Mouse (Mus musculus): ENCODE measurements around the gene 9530053A07Rik. TPM values are rescaled to one million over a fixed set of nuclear protein-coding genes. Genes with fewer than 3 reads are reported as not detected.
"Not testable (repeated sequence)": the region's sequence is repeated elsewhere in the genome, so short reads cannot be mapped to it uniquely, and the experiment has no call there.

Gene 9530053A07Rik
- 0.05 and 0.06 TPM in 2 replicates for polyA plus RNA-seq (2016; fragmentation: Nextera tagmentation; extraction: Ambion mirVana)

DNA sequence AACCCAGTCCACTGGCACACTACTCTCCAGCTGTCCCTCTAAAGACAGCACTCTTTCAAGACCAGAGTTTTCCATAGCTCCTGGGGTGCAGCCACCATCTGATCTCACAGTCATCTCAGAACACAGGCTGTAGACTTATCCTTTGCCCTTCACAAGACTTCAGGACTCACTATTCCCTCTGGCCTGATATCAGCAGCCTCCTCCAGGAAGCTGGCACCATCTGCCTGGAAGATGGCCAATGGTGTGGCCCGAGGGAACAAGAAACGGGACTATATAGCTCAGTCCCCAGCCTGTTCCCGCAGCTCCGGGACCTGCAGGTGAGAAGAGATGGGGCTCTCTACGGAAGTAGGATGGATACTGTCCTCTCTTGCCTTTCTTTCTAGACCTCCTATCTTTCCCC lies at the start of gene 9530053A07Rik:
9530053A07Rik (plus strand) TSS at position 301 of the 400 bp plus-strand sequence.
- Histone ChIP-seq H3K27ac (no peak within 1 kb of the TSS), H3K27me3 (ENCODE audit: insufficient read depth, poor library complexity, severe bottlenecking) (no peaks in the 10 kb centered on the region), H3K4me1 (no peaks in the 10 kb centered on the region), H3K36me3 (no peaks in the 10 kb centered on the region), H3K4me3 (no peak within 1 kb of the TSS), H3K9me3 (no peaks in the 10 kb centered on the region)
- DNase-seq (ENCODE audit: low spot score): no peak
- 75% methylated on average over 5 of the region's 5 CpGs for WGBS

DNA sequence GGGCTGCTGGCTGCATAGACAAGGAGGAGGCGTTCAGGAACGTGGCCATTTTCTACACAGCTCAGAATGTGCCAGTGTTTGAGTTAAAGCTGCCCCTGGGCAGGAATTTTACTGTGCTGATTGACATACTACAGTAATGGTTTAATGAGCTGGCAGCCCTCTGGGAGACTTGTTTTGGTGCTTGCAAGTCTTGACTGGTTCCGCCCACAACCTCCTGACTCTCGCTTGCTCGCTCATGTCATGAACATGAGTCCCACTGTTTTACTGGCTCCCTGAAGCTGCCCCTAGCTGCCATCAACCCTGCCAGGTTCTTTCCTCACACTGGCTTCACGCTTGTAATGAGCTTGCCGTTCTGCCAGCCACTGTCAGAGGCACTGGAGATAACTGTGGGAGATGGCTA lies 45.1 kb upstream of the 9530053A07Rik start:
- no peaks in the 10 kb centered on the region for H3K4me1 ChIP-seq
- 67% methylated on average over 7 of the region's 7 CpGs for WGBS
- H3K4me3 ChIP-seq: no peak overlapping the region
- no peak overlapping the region for H3K27ac ChIP-seq
- DNase-seq (ENCODE audit: low spot score): no peak
- no peaks in the 10 kb centered on the region for H3K36me3 ChIP-seq
- H3K27me3 ChIP-seq (ENCODE audit: insufficient read depth, poor library complexity, severe bottlenecking): no peaks in the 10 kb centered on the region
- no peaks in the 10 kb centered on the region for H3K9me3 ChIP-seq

DNA sequence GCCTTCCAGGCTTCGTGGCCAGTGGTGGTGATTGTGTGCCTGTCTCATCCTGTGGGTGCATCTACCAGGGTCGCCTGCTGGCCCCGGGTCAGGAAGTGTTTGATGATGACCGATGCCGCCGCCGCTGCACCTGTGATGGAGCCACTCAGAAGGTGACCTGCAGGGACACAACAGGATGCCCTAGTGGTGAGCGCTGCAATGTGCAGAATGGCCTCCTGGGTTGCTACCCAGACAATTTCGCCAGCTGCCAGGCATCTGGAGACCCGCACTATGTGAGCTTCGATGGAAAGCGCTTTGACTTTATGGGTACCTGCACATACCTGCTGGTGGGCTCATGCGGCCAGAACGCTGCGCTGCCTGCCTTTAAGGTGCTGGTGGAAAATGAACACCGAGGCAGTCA lies 43.0 kb upstream of the 9530053A07Rik start:
- DNase-seq (ENCODE audit: low spot score): no peak
- Histone ChIP-seq H3K27me3 (ENCODE audit: insufficient read depth, poor library complexity, severe bottlenecking) (no peaks in the 10 kb centered on the region), H3K36me3 (no peaks in the 10 kb centered on the region), H3K9me3 (no peaks in the 10 kb centered on the region), H3K4me1 (no peaks in the 10 kb centered on the region), H3K4me3 (no peak overlapping the region), H3K27ac (no peak overlapping the region)
- WGBS: 74% methylated on average over 16 of the region's 16 CpGs

DNA sequence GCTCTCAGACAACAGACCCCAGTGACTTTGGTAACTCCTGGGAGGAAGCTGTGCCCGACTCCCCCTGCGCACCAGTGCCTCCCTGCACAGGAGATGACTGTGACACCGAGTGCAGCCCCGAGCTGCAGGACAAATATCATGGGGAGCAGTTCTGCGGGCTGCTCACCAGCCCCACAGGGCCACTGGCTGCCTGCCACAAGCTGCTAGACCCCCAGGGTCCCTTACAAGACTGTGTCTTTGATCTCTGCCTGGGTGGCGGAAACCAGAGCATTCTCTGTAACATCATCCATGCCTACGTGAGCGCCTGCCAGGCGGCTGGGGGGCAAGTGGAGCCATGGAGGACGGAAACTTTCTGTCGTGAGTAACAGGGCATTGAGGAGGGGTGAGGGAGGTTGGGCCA lies 35.7 kb upstream of the 9530053A07Rik start:
- Histone ChIP-seq H3K27me3 (ENCODE audit: insufficient read depth, poor library complexity, severe bottlenecking) (no peaks in the 10 kb centered on the region; the same call in 1 of the 2 replicates), H3K36me3 (no peaks in the 10 kb centered on the region), H3K27ac (no peak overlapping the region), H3K4me1 (no peaks in the 10 kb centered on the region), H3K4me3 (no peak overlapping the region), H3K9me3 (no peaks in the 10 kb centered on the region)
- 36% methylated on average over 11 of the region's 11 CpGs for WGBS
- no peak for DNase-seq (ENCODE audit: low spot score)

DNA sequence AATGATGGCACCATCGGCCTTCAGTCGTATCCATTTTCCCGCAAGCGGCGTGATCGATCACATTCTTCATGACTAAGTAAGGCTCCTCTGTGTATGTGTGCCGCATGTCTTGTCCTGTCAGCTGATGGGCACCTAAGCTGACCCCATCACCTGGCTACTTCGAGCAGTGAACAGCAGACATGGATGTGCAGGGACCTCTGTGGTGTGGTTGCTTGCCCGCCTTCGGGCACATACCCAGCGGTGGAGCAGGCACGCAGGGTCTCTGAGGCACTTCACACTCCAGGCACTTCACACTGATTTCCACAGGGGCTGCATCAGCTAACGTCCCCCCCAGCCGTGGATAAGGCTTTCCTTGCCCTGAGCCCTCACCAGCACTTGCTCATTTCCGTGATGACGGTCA lies 30.2 kb upstream of the 9530053A07Rik start:
- Histone ChIP-seq H3K4me1 (no peaks in the 10 kb centered on the region), H3K27me3 (ENCODE audit: insufficient read depth, poor library complexity, severe bottlenecking) (peaks cover 18% of the 10 kb centered on the region; the same call in 1 of the 2 replicates), H3K36me3 (no peaks in the 10 kb centered on the region), H3K9me3 (peaks cover 6% of the 10 kb centered on the region), H3K27ac (no peak overlapping the region), H3K4me3 (no peak overlapping the region)
- peak; percentile 64 for DNase-seq (ENCODE audit: low spot score)
- WGBS: 92% methylated on average over 16 of the region's 16 CpGs

DNA sequence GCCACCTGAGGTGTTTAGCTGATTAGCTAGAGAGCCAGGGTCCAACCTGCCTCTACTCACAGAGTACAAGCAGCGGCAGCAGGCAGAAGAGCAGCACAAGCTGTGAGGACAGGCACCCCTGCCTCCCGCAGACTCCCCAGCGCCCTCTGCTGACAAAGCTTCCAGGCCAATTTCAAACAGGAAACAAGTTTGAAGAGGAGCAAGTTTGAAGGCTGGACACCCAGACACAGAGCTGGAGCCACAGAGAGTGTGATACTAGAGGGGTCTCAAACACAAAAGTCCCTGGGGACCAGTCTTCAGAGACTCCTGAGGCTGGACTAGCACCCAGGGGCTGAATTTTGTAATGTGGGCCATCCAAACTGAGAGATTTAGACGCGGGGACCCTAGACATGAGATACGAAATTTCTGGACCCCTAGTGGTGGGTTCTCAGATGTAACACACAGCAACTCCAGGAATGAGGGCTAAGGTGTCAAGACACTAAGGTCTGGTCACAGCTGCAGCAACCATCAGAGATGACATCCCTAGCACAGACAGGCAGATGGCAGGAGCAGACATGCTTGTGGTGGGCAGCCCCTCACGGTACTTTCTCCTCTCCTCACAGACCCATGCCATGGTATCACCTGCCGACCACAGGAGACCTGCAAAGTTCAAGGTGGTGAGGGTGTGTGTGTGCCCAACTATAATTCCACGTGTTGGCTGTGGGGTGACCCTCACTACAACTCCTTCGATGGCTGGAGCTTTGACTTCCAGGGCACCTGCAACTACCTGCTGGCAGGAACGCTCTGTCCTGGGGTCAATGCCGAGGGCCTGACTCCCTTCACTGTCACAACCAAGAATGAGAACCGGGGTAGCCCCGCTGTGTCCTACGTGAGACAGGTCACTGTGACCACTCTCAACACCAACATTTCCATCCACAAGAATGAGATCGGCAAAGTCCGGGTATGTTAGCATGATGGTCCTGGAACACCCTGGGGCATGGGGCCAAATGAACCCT lies 28.4 kb upstream of the 9530053A07Rik start:
- H3K36me3 ChIP-seq: no peaks in the 10 kb centered on the region
- no peak overlapping the region for H3K27ac ChIP-seq
- no peak overlapping the region for H3K4me3 ChIP-seq
- H3K9me3 ChIP-seq: peaks cover 6% of the 10 kb centered on the region
- H3K4me1 ChIP-seq: 0 out of 2 replicates have a peak, but pooled peaks cover 5% of the 10 kb centered on the region
- WGBS: 63% methylated on average over 17 of the region's 17 CpGs
- H3K27me3 ChIP-seq (ENCODE audit: insufficient read depth, poor library complexity, severe bottlenecking): peaks cover 30% of the 10 kb centered on the region
- DNase-seq (ENCODE audit: low spot score): peak; percentile 64

DNA sequence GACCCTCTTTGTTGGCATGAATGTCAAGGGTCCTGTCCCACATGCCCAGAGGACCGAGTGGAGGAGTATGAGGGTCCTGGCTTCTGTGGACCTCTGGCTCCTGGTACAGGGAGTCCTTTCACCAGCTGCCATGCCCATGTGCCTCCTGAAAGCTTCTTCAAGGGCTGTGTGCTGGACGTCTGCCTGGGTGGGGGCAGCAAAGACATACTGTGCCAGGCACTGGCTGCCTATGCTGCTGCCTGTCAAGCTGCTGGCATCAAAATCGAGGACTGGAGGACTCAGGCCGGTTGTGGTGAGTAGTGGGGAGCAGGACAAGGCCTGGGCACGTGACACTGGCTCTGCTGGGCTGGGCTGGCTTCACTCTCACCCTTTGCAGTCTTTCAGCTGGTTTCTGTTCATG lies 26.3 kb upstream of the 9530053A07Rik start:
- DNase-seq (ENCODE audit: low spot score); H3K9me3 ChIP-seq; H3K36me3 ChIP-seq; H3K4me1 ChIP-seq; H3K27ac ChIP-seq; H3K4me3 ChIP-seq: not testable (repeated sequence)
- WGBS: 52% methylated on average over 5 of the region's 5 CpGs
- peaks cover 30% of the 10 kb centered on the region for H3K27me3 ChIP-seq (ENCODE audit: insufficient read depth, poor library complexity, severe bottlenecking)

DNA sequence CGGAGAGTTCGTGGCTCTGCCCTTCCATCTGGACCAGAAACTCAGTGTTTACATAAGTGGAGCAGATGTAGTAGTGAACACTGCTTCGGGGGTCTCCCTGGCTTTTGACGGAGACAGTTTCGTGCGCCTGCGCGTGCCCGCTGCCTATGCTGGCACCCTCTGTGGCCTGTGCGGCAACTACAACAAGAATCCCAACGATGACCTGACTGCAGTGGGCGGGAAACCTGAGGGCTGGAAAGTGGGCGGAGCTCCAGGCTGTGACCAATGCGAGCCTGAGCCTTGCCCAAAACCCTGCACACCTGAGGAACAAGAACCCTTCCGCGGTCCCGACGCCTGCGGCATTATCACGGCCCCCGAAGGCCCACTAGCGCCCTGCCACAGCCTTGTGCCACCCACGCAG lies 24.6 kb upstream of the 9530053A07Rik start:
- Histone ChIP-seq H3K9me3 (no peaks in the 10 kb centered on the region), H3K27ac (no peak overlapping the region), H3K4me1 (0 out of 2 replicates have a peak, but pooled peaks cover 5% of the 10 kb centered on the region), H3K27me3 (ENCODE audit: insufficient read depth, poor library complexity, severe bottlenecking) (peaks cover 30% of the 10 kb centered on the region), H3K4me3 (peak overlapping the region; percentile 42), H3K36me3 (no peaks in the 10 kb centered on the region)
- DNase-seq (ENCODE audit: low spot score): no peak
- 6% methylated on average over 23 of the region's 23 CpGs for WGBS

DNA sequence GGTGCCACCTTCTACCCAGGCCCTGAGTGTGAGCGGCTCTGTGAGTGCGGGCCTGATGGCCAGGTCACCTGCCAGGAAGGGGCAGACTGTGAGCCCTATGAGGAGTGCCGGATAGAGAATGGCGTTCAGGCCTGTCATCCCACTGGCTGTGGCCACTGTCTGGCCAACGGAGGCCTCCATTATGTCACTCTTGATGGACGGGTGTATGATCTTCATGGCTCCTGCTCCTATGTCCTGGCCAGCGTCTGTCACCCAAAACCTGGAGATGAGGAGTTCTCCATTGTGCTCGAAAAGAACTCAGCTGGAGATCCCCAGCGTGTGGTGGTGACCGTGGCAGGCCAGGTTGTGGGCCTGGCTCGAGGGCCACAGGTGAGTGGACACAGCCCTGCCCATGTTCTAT lies 23.0 kb upstream of the 9530053A07Rik start:
- whole genome bisulfite sequencing: 82% methylated on average over 11 of the region's 11 CpGs
- Histone ChIP-seq H3K27me3 (ENCODE audit: insufficient read depth, poor library complexity, severe bottlenecking) (peaks cover 30% of the 10 kb centered on the region), H3K9me3 (no peaks in the 10 kb centered on the region), H3K4me1 (0 out of 2 replicates have a peak, but pooled peaks cover 5% of the 10 kb centered on the region), H3K27ac (no peak overlapping the region), H3K36me3 (no peaks in the 10 kb centered on the region), H3K4me3 (no peak overlapping the region)
- no peak for DNase-seq (ENCODE audit: low spot score)

DNA sequence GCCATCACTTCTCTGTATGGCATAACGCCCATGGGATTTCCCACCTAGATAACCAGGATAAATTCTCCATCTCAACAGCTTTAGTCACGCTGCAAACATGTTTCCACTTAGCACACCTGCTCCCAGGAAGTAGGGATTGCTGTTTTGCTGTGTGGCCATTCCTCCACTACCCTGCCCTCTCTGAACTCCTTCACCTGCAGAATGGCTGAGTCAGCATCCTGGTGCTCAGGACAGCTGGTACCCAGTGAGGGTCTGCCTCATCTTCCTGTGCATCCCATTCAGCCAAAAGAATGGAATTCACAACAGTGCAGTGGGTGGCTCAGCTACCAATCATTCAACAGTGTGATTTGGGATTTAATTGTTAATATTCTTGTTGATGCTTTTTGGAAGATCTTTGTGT lies 14.6 kb upstream of the 9530053A07Rik start:
- Histone ChIP-seq H3K9me3 (no peaks in the 10 kb centered on the region), H3K4me1 (no peaks in the 10 kb centered on the region), H3K4me3 (no peak overlapping the region), H3K36me3 (no peaks in the 10 kb centered on the region), H3K27me3 (ENCODE audit: insufficient read depth, poor library complexity, severe bottlenecking) (no peaks in the 10 kb centered on the region), H3K27ac (no peak overlapping the region)
- no peak for DNase-seq (ENCODE audit: low spot score)
- 75% methylated on average over 2 of the region's 2 CpGs for WGBS

DNA sequence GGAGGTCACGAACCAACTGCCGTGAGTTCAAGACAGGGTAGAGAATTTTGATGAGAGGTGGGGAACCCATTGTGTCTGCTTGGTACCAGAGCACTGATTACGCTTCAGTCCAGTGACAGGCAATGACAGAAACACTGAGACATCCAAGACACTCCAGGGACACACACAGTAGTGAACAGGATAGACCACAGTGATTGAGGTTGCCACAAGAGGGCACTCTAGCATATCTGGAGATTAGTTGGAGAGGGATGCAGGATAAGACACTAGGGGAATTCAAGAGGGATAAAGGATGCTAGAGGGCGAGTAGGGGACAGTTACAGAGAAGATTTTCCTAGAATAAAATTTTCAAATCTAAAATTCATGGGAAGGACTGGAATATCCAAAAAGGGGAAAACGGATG lies 8.3 kb downstream of the 9530053A07Rik start:
- no peak overlapping the region for H3K4me3 ChIP-seq
- no peak for DNase-seq (ENCODE audit: low spot score)
- no peaks in the 10 kb centered on the region for H3K27me3 ChIP-seq (ENCODE audit: insufficient read depth, poor library complexity, severe bottlenecking)
- no peak overlapping the region for H3K27ac ChIP-seq
- WGBS: 56% methylated on average over 5 of the region's 5 CpGs
- no peaks in the 10 kb centered on the region for H3K9me3 ChIP-seq
- H3K4me1 ChIP-seq: no peaks in the 10 kb centered on the region
- H3K36me3 ChIP-seq: no peaks in the 10 kb centered on the region

DNA sequence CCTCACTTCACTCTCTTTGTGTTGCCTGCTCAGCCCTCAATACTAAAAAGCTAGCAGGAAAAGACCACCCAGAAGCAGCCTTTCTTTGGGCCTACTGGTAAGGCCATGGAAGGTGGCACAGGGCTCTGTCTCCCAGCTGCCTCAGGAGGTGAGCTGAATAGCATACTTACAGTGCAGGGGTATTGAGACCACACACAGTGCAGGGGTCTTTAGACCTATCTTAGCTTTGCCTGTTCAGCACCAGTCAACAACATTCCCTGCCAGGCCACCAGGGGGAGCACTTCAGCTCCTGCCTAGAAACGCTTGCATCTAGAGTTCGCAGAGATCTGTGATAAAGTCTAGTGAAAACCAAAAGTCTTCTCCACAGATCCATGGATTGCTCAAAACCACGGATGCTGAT lies 19.0 kb downstream of the 9530053A07Rik start:
- Histone ChIP-seq H3K36me3 (no peaks in the 10 kb centered on the region), H3K4me1 (no peaks in the 10 kb centered on the region), H3K9me3 (peaks cover 7% of the 10 kb centered on the region), H3K27me3 (ENCODE audit: insufficient read depth, poor library complexity, severe bottlenecking) (peaks cover 29% of the 10 kb centered on the region; the same call in 1 of the 2 replicates), H3K27ac (no peak overlapping the region), H3K4me3 (no peak overlapping the region)
- WGBS: 22% methylated on average over 3 of the region's 3 CpGs
- no peak for DNase-seq (ENCODE audit: low spot score)

DNA sequence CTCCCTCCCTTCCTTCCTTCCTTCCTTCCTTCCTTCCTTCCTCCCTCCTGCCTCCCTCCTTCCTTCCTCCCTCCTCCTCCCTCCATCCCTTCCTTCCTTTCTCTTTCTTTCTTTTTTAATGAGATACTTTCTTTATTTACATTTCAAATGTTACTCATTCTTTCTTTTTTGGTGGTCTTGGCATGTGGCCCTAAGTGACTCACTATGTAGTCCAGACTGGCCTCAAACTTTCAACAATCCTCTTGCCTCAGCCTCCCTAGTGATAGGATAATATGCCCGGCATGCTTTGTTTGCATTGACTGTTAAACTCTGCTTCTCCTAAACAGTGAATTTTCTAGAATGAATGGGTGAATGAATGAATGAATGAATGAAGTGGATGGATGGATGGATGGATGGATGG lies 20.6 kb downstream of the 9530053A07Rik start:
- H3K36me3 ChIP-seq: no peaks in the 10 kb centered on the region
- H3K4me1 ChIP-seq: no peaks in the 10 kb centered on the region
- WGBS: 83% methylated on average over 1 of the region's 1 CpGs
- DNase-seq (ENCODE audit: low spot score): no peak
- H3K4me3 ChIP-seq: no peak overlapping the region
- H3K27me3 ChIP-seq (ENCODE audit: insufficient read depth, poor library complexity, severe bottlenecking): peaks cover 29% of the 10 kb centered on the region; the same call in 1 of the 2 replicates
- H3K27ac ChIP-seq: no peak overlapping the region
- no peaks in the 10 kb centered on the region for H3K9me3 ChIP-seq

All from heart, embryonic 10.5 days (tissue).